Mouse (Mus musculus): Measurements from ENCODE around the gene Sbds. TPM values are rescaled to one million over a fixed set of nuclear protein-coding genes. Genes with fewer than 3 reads are reported as not detected.
A peak's percentile ranks its signal among the peaks of the same experiment; 100 is the strongest.

Sbds gene
- polyA plus RNA-seq, 1 experiment from 2014 or later = 56.7 TPM

GRCm38 (mm10) chr5:130254164-130255016, 940 bp downstream of the Sbds start:
- Histone ChIP-seq H3K27me3 (no peaks in the 10 kb centered on the region), H3K4me2 (peak overlapping the region; percentile 76), H3K27ac (replicated peaks) (peak overlapping the region; percentile 90), H3K9ac (peak overlapping the region; percentile 72), H3K4me1 (replicated peaks) (peaks cover 34% of the 10 kb centered on the region), H3K9me3 (no peaks in the 10 kb centered on the region), H3K36me3 (peaks cover 31% of the 10 kb centered on the region), H3K4me3 (peak overlapping the region; percentile 91)
- no peak for ATAC-seq (ENCODE audit: low FRiP score, low read depth)
- 18% methylated on average over 19 of the region's 19 CpGs for WGBS

GRCm38 (mm10) chr5:130247823-130248222, 7.5 kb downstream of the Sbds start:
- Histone ChIP-seq H3K4me2 (no peak overlapping the region), H3K27ac (replicated peaks) (no peak overlapping the region), H3K9me3 (no peaks in the 10 kb centered on the region), H3K36me3 (peaks cover 83% of the 10 kb centered on the region), H3K9ac (no peak overlapping the region), H3K4me3 (no peak overlapping the region), H3K4me1 (replicated peaks) (no peaks in the 10 kb centered on the region), H3K27me3 (no peaks in the 10 kb centered on the region)
- WGBS = 84% methylated on average over 5 of the region's 5 CpGs
- ATAC-seq (ENCODE audit: low FRiP score, low read depth) = no peak

- Histone ChIP-seq H3K27me3 (no peaks in the 10 kb centered on the region), H3K4me2 (no peak overlapping the region)
Measured at GRCm38 (mm10) chr5:130241426-130241825, 13.9 kb downstream of the Sbds start.

GRCm38 (mm10) chr5:130239856-130240255, 15.5 kb downstream of the Sbds start:
- H3K4me1 ChIP-seq (replicated peaks) = no peaks in the 10 kb centered on the region
- H3K27me3 ChIP-seq = no peaks in the 10 kb centered on the region
- peaks cover 80% of the 10 kb centered on the region for H3K36me3 ChIP-seq
- ATAC-seq (ENCODE audit: low FRiP score, low read depth) = no peak
- no peak overlapping the region for H3K4me3 ChIP-seq
- H3K27ac ChIP-seq (replicated peaks) = no peak overlapping the region
- H3K9me3 ChIP-seq = no peaks in the 10 kb centered on the region
- no peak overlapping the region for H3K9ac ChIP-seq
- H3K4me2 ChIP-seq = no peak overlapping the region
- 95% methylated on average over 2 of the region's 2 CpGs for WGBS

More at GRCm38 (mm10) chr5:130241426-130241825, 13.9 kb downstream of the Sbds start:
- no peaks in the 10 kb centered on the region for H3K4me1 ChIP-seq (replicated peaks)
- H3K36me3 ChIP-seq = peaks cover 81% of the 10 kb centered on the region
- H3K4me3 ChIP-seq = no peak overlapping the region
- ATAC-seq (ENCODE audit: low FRiP score, low read depth) = no peak
- H3K9me3 ChIP-seq = no peaks in the 10 kb centered on the region
- no peak overlapping the region for H3K27ac ChIP-seq (replicated peaks)
- H3K9ac ChIP-seq = no peak overlapping the region
- 95% methylated on average over 12 of the region's 12 CpGs for WGBS

GRCm38 (mm10) chr5:130239236-130239635, 16.1 kb downstream of the Sbds start:
- Histone ChIP-seq H3K4me1 (replicated peaks) (no peaks in the 10 kb centered on the region), H3K4me3 (no peak overlapping the region), H3K36me3 (peaks cover 80% of the 10 kb centered on the region), H3K9ac (no peak overlapping the region), H3K27ac (replicated peaks) (no peak overlapping the region), H3K9me3 (no peaks in the 10 kb centered on the region), H3K27me3 (no peaks in the 10 kb centered on the region), H3K4me2 (no peak overlapping the region)
- no peak for ATAC-seq (ENCODE audit: low FRiP score, low read depth)
- 91% methylated on average over 7 of the region's 7 CpGs for WGBS

- Histone ChIP-seq H3K4me2 (no peak overlapping the region), H3K27ac (replicated peaks) (no peak overlapping the region), H3K36me3 (peaks cover 89% of the 10 kb centered on the region), H3K27me3 (no peaks in the 10 kb centered on the region), H3K4me1 (replicated peaks) (no peaks in the 10 kb centered on the region), H3K9me3 (no peaks in the 10 kb centered on the region), H3K9ac (no peak overlapping the region), H3K4me3 (no peak overlapping the region)
- ATAC-seq (ENCODE audit: low FRiP score, low read depth) = no peak
- 97% methylated on average over 8 of the region's 8 CpGs for WGBS
Measured at GRCm38 (mm10) chr5:130236302-130236701, 19.0 kb downstream of the Sbds start.

- H3K4me3 ChIP-seq = no peak overlapping the region
- H3K9me3 ChIP-seq = no peaks in the 10 kb centered on the region
- H3K9ac ChIP-seq = no peak overlapping the region
- peaks cover 33% of the 10 kb centered on the region for H3K36me3 ChIP-seq
- H3K27me3 ChIP-seq = no peaks in the 10 kb centered on the region
- no peak overlapping the region for H3K4me2 ChIP-seq
- no peak for ATAC-seq (ENCODE audit: low FRiP score, low read depth)
- peaks cover 11% of the 10 kb centered on the region for H3K4me1 ChIP-seq (replicated peaks)
- WGBS = 82% methylated on average over 4 of the region's 4 CpGs
- no peak overlapping the region for H3K27ac ChIP-seq (replicated peaks)
Measured at GRCm38 (mm10) chr5:130228120-130228519, 27.2 kb downstream of the Sbds start.

- 93% methylated on average over 3 of the region's 3 CpGs for WGBS
- no peak overlapping the region for H3K4me2 ChIP-seq
Measured at GRCm38 (mm10) chr5:130226790-130227189, 28.5 kb downstream of the Sbds start.

GRCm38 (mm10) chr5:130222146-130223004, 33.0 kb downstream of the Sbds start:
- H3K4me1 ChIP-seq (replicated peaks) = peaks cover 25% of the 10 kb centered on the region
- H3K9me3 ChIP-seq = no peaks in the 10 kb centered on the region
- WGBS = under 1% methylated on average over 84 of the region's 88 CpGs
- peak overlapping the region; percentile 60 for H3K4me3 ChIP-seq
- no peaks in the 10 kb centered on the region for H3K27me3 ChIP-seq
- no peaks in the 10 kb centered on the region for H3K36me3 ChIP-seq
- peak overlapping the region; percentile 70 for H3K9ac ChIP-seq
- ATAC-seq (ENCODE audit: low FRiP score, low read depth) = peak; percentile 86
- peak overlapping the region; percentile 63 for H3K4me2 ChIP-seq
- H3K27ac ChIP-seq (replicated peaks) = peak overlapping the region; percentile 82

More at GRCm38 (mm10) chr5:130226790-130227189, 28.5 kb downstream of the Sbds start:
- peaks cover 15% of the 10 kb centered on the region for H3K4me1 ChIP-seq (replicated peaks)
- H3K4me3 ChIP-seq = no peak overlapping the region
- no peak for ATAC-seq (ENCODE audit: low FRiP score, low read depth)
- H3K9ac ChIP-seq = no peak overlapping the region
- H3K27ac ChIP-seq (replicated peaks) = no peak overlapping the region
- H3K27me3 ChIP-seq = no peaks in the 10 kb centered on the region
- peaks cover 19% of the 10 kb centered on the region for H3K36me3 ChIP-seq
- no peaks in the 10 kb centered on the region for H3K9me3 ChIP-seq

- H3K36me3 ChIP-seq = no peaks in the 10 kb centered on the region
- H3K4me1 ChIP-seq (replicated peaks) = peaks cover 25% of the 10 kb centered on the region
- H3K9ac ChIP-seq = peak overlapping the region; percentile 70
- H3K9me3 ChIP-seq = no peaks in the 10 kb centered on the region
- no peaks in the 10 kb centered on the region for H3K27me3 ChIP-seq
- peak overlapping the region; percentile 60 for H3K4me3 ChIP-seq
- peak; percentile 71 for ATAC-seq (ENCODE audit: low FRiP score, low read depth)
- peak overlapping the region; percentile 82 for H3K27ac ChIP-seq (replicated peaks)
- peak overlapping the region; percentile 63 for H3K4me2 ChIP-seq
- 1% methylated on average over 10 of the region's 10 CpGs for WGBS
Measured at GRCm38 (mm10) chr5:130221760-130222145, 33.6 kb downstream of the Sbds start.

GRCm38 (mm10) chr5:130221316-130221715, 34.0 kb downstream of the Sbds start:
- H3K9ac ChIP-seq = peak overlapping the region; percentile 70
- no peak for ATAC-seq (ENCODE audit: low FRiP score, low read depth)
- peak overlapping the region; percentile 60 for H3K4me3 ChIP-seq
- no peaks in the 10 kb centered on the region for H3K36me3 ChIP-seq
- peak overlapping the region; percentile 63 for H3K4me2 ChIP-seq
- H3K9me3 ChIP-seq = no peaks in the 10 kb centered on the region
- WGBS = 50% methylated on average over 2 of the region's 2 CpGs
- H3K4me1 ChIP-seq (replicated peaks) = peaks cover 25% of the 10 kb centered on the region
- H3K27me3 ChIP-seq = no peaks in the 10 kb centered on the region
- peak overlapping the region; percentile 82 for H3K27ac ChIP-seq (replicated peaks)

GRCm38 (mm10) chr5:130218336-130218735, 37.0 kb downstream of the Sbds start:
- WGBS = 95% methylated on average over 5 of the region's 5 CpGs
- Histone ChIP-seq H3K4me2 (no peak overlapping the region), H3K27me3 (no peaks in the 10 kb centered on the region), H3K4me1 (replicated peaks) (peaks cover 16% of the 10 kb centered on the region), H3K9me3 (no peaks in the 10 kb centered on the region), H3K36me3 (peaks cover 7% of the 10 kb centered on the region; the same call in 1 of the 2 replicates), H3K4me3 (no peak overlapping the region), H3K27ac (replicated peaks) (no peak overlapping the region), H3K9ac (no peak overlapping the region)
- no peak for ATAC-seq (ENCODE audit: low FRiP score, low read depth)

Measured in hindbrain, embryonic 15.5 days (tissue).